Mouse (Mus musculus): ENCODE results near the gene Tmem203. TPM values are rescaled to one million over a fixed set of nuclear protein-coding genes. Genes with fewer than 3 reads are reported as not detected.

The Tmem203 gene
- polyA plus RNA-seq, 1 experiment = 16.5 TPM

GRCm38 (mm10) chr2:25267746-25268309, 12.6 kb downstream of the Tmem203 start:
- TF ChIP-seq GATA1 (IDR thresholded peaks at IDR 0.05; ENCODE audit: low read length) = no peak

- no peak for TF ChIP-seq GATA1 (IDR thresholded peaks at IDR 0.05; ENCODE audit: low read length)
Measured at GRCm38 (mm10) chr2:25271827-25272511, 16.7 kb downstream of the Tmem203 start, which contains the start of the genes Ssna1 and Anapc2. Gene Ssna1, minus strand, starts transcription at chr2:25272438. Gene Anapc2, plus strand, starts transcription at chr2:25272478.

- TF ChIP-seq GATA1 (IDR thresholded peaks at IDR 0.05; ENCODE audit: low read length) = no peak
Measured at GRCm38 (mm10) chr2:25272515-25272914, 17.3 kb downstream of the Tmem203 start.

- TF ChIP-seq GATA1 (IDR thresholded peaks at IDR 0.05; ENCODE audit: low read length) = no peak
Measured at GRCm38 (mm10) chr2:25273010-25273409, 17.8 kb downstream of the Tmem203 start.

- no peak for TF ChIP-seq GATA1 (IDR thresholded peaks at IDR 0.05; ENCODE audit: low read length)
Measured at GRCm38 (mm10) chr2:25278928-25279882, 24.0 kb downstream of the Tmem203 start.

GRCm38 (mm10) chr2:25285551-25285950, 30.3 kb downstream of the Tmem203 start:
- no peak for TF ChIP-seq GATA1 (IDR thresholded peaks at IDR 0.05; ENCODE audit: low read length)

- TF ChIP-seq GATA1 (IDR thresholded peaks at IDR 0.05; ENCODE audit: low read length) = no peak
Measured at GRCm38 (mm10) chr2:25286314-25286713, 31.1 kb downstream of the Tmem203 start.

GRCm38 (mm10) chr2:25286837-25287636, 31.8 kb downstream of the Tmem203 start:
- no peak for TF ChIP-seq GATA1 (IDR thresholded peaks at IDR 0.05; ENCODE audit: low read length)

- no peak for TF ChIP-seq GATA1 (IDR thresholded peaks at IDR 0.05; ENCODE audit: low read length)
Measured at GRCm38 (mm10) chr2:25287927-25288649, 32.8 kb downstream of the Tmem203 start, which contains the start of gene Tmem210. Gene Tmem210, plus strand, starts transcription at chr2:25288145.

- no peak for TF ChIP-seq GATA1 (IDR thresholded peaks at IDR 0.05; ENCODE audit: low read length)
Measured at GRCm38 (mm10) chr2:25288734-25289345, 33.6 kb downstream of the Tmem203 start.

GRCm38 (mm10) chr2:25289651-25290050, 34.4 kb downstream of the Tmem203 start, which contains the start of gene Lrrc26:
Gene Lrrc26, plus strand, starts transcription at chr2:25289915.
- TF ChIP-seq GATA1 (IDR thresholded peaks at IDR 0.05; ENCODE audit: low read length) = no peak

- no peak for TF ChIP-seq GATA1 (IDR thresholded peaks at IDR 0.05; ENCODE audit: low read length)
Measured at GRCm38 (mm10) chr2:25290101-25290815, 35.0 kb downstream of the Tmem203 start.

GRCm38 (mm10) chr2:25290816-25291130, 35.5 kb downstream of the Tmem203 start:
- no peak for TF ChIP-seq GATA1 (IDR thresholded peaks at IDR 0.05; ENCODE audit: low read length)

Measured in G1E-ER4 (cell line).